Mouse (Mus musculus) myocyte (in vitro differentiated cells): ENCODE results near the gene Mettl21a.

Experiments
- E2F4 ChIP-seq: IDR thresholded peaks from one replicate; pipeline ENCODE4 v1.6.1; 2011; ENCODE audit warnings: mild to moderate bottlenecking, control low read depth, moderate library complexity; ENCODE audit not compliant: insufficient read depth
- MAX ChIP-seq: IDR thresholded peaks from one replicate; pipeline ENCODE4 v1.6.1; 2011; ENCODE audit warnings: low read depth, mild to moderate bottlenecking, control low read depth
- MYOD1 ChIP-seq, 3 experiments: IDR thresholded peaks; one replicate each; pipeline ENCODE4 v1.6.1; 2011; ENCODE audit warnings: control low read depth in 2 of 3, low read depth in 2 of 3, mild to moderate bottlenecking in 2 of 3, moderate library complexity in 1 of 3; ENCODE audit not compliant: insufficient read length in 2 of 3, control insufficient read depth in 1 of 3
- MYOG ChIP-seq, 3 experiments: IDR thresholded peaks; one replicate each; pipeline ENCODE4 v1.6.1; 2011; ENCODE audit warnings: control low read depth in 2 of 3, low read depth in 2 of 3, mild to moderate bottlenecking in 2 of 3; ENCODE audit not compliant: insufficient read length in 2 of 3, control insufficient read depth in 1 of 3, insufficient read depth in 1 of 3
- POLR2A ChIP-seq: IDR thresholded peaks from one replicate; pipeline ENCODE4 v1.6.1; 2011; ENCODE audit warnings: low read depth, mild to moderate bottlenecking, control low read depth, moderate library complexity; ENCODE audit not compliant: insufficient read length
- POLR2AphosphoS2 ChIP-seq: IDR thresholded peaks from one replicate; pipeline ENCODE4 v1.6.1; 2011; ENCODE audit warnings: low read depth, control low read depth; ENCODE audit not compliant: insufficient read length
- SRF ChIP-seq: IDR thresholded peaks from one replicate; pipeline ENCODE4 v1.6.1; 2011; ENCODE audit warnings: low read depth; ENCODE audit not compliant: control insufficient read depth, insufficient read length
- TCF12 ChIP-seq: IDR thresholded peaks from one replicate; pipeline ENCODE4 v1.6.1; 2011; ENCODE audit warnings: mild to moderate bottlenecking, control low read depth; ENCODE audit not compliant: poor library complexity, insufficient read depth, severe bottlenecking
- USF1 ChIP-seq: IDR thresholded peaks from one replicate; pipeline ENCODE4 v1.6.1; 2011; ENCODE audit warnings: low read depth, mild to moderate bottlenecking, control low read depth, moderate library complexity

DNA sequence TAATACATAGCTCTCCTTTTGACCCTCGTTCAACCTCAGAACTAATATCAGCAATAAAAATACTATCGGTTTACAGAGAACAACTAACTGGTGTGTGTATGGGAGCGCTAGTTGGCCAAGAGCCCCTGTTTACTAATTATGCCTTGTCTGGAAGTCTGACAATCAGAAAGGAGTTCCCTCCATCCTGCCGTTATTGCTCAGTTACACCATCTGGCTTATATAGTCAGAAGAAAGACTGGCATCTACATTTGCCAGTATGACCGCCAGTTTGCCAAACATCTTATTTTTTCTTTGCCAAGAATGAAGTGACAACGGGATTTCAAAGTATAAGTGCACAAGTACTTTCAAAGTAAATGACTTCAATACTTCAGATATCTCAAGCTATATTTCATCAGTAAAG, 24.0 kb upstream of the Mettl21a start:
- TF ChIP-seq E2F4 (no peak), TCF12 (no peak), POLR2AphosphoS2 (no peak), MYOD1 (IDR thresholded peaks at IDR 0.05; ENCODE audit: control insufficient read depth in 1 of 3, insufficient read length in 2 of 3, low read depth in 2 of 3) (no peak), MAX (no peak), POLR2A (no peak), SRF (no peak), USF1 (no peak), MYOG (IDR thresholded peaks at IDR 0.05; ENCODE audit: control insufficient read depth in 1 of 3, insufficient read depth in 1 of 3, insufficient read length in 2 of 3, low read depth in 2 of 3) (no peak)
